Mouse (Mus musculus): ENCODE measurements around the gene Pank3.
A peak's percentile ranks its signal among the peaks of the same experiment; 100 is the strongest.
"Not testable (repeated sequence)": the region's sequence is repeated elsewhere in the genome, so short reads cannot be mapped to it uniquely, and the experiment has no call there.

Gene Pank3

DNA sequence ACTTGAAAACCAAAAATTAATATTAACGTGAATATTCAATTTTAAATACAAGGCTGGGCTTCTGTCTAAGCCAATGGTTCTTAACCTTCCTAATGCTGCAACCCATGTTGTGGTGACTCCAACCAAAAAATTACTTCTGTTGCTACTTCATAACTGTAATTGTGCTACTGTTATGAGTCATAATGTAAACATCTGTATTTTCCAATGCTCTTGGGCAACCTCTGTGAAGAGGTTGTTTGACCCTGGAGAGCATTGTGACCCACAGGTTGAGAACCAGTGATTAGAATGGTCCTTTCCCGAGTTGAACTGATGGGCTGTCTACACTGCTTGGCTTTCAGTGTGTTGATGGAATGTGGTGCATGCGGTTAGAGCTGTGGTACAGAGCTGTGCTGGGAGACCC is 7.2 kb downstream of the Pank3 start:
- peak; percentile 28 for DNase-seq (ENCODE audit: low read depth)

GRCm38 (mm10) chr11:35780336-35780735 is 11.1 kb downstream of the Pank3 start:
- no peak for DNase-seq (ENCODE audit: low read depth)

GRCm38 (mm10) chr11:35782444-35782843 is 13.2 kb downstream of the Pank3 start:
- no peak for DNase-seq (ENCODE audit: low read depth)

DNA sequence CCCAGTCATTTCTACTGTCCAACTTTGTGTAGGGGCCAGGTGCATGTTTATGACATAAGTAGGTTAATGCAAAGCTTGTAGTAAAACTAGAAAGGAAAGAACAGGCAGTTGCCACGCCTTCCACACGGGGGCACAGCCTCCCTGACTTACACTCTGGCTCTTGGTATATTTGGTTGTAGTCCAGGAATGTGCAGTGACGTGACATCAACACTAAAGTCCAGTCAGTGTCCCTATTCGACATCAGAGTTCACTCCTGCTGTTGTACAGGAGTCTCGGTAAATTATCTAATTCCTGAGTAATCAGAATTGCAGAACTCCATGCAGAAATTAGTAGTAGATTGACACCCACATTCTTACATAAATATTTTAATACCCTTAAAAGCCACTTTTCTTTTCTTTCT is 13.8 kb downstream of the Pank3 start:
- no peak for DNase-seq (ENCODE audit: low read depth)

- no peak for DNase-seq (ENCODE audit: low read depth)
These were observed 14.7 kb downstream of the Pank3 start for GRCm38 (mm10) chr11:35784002-35784401.

GRCm38 (mm10) chr11:35784537-35784936 is 15.3 kb downstream of the Pank3 start:
- no peak for DNase-seq (ENCODE audit: low read depth)

GRCm38 (mm10) chr11:35788443-35788842 is 19.2 kb downstream of the Pank3 start:
- no peak for DNase-seq (ENCODE audit: low read depth)

GRCm38 (mm10) chr11:35792800-35793199 is 23.5 kb downstream of the Pank3 start:
- not testable (repeated sequence) for DNase-seq (ENCODE audit: low read depth)

- DNase-seq (ENCODE audit: low read depth) = peak; percentile 10
These were observed 28.6 kb downstream of the Pank3 start for GRCm38 (mm10) chr11:35797751-35798494.

GRCm38 (mm10) chr11:35798495-35798820 is 29.2 kb downstream of the Pank3 start:
- DNase-seq (ENCODE audit: low read depth) = no peak

DNA sequence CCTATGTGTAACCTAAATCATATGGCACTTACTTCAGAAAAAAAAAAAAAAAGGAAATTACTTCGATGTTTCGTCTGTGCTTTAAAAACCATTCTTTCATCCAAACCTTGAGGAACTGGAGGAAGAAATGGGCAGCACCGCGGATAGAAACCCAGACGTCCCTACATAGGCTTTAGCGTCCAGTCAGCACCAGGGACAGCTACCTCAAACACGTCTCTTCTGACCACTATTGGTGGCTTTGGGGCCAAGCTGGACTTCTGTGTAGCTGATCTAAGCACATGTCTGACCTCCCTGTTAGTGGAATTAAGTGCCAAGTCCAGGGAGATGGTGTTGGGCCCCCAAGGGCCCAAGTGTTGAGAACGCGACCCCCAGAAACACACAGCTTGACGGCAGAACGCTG is 29.6 kb downstream of the Pank3 start, which contains the start of gene Fbll1:
Gene Fbll1 (minus strand): TSS at position 11 of the 400 bp plus-strand sequence.
- DNase-seq (ENCODE audit: low read depth) = peak; percentile 44

GRCm38 (mm10) chr11:35801332-35801731 is 32.0 kb downstream of the Pank3 start:
- no peak for DNase-seq (ENCODE audit: low read depth)

- DNase-seq (ENCODE audit: low read depth) = no peak
These were observed 42.2 kb downstream of the Pank3 start for GRCm38 (mm10) chr11:35811458-35811857.

DNA sequence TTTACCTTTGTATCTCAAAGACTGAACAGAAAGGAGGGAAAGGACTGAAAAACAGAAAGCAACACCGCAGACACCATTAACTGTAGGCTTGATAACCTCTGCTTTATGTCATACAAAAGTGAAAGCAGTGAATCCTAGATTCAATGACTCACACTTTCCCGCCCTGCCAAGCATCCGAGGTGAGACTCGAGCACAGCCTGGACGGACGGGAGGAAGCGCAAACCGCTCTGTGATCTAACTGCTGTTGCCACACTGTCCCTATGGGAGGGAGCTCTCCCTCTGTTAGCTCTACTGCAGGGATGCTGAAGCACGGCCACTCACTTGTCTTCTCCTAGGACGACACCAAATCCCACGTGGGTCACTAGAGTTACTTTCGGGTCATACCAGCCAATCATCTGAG is 47.0 kb downstream of the Pank3 start:
- no peak for DNase-seq (ENCODE audit: low read depth)

DNA sequence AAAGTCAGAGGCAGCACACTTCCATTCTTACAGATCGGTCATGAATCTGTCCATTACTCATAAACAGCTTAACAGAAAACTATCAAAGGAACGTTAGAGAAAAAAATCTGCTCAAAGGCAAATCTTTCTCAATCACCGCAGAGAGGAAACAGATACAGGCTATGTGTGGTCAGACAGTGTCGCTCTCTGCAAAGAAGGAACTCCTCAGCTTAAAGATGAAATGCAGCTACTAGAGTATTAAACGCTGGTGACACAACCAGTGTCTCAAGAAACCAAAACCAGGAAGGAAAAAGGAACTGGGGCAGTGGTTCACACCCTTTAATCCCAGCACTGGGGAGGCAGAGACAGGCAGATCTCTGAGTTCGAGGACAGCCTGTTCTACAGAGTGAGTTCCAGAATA is 58.4 kb downstream of the Pank3 start:
- DNase-seq (ENCODE audit: low read depth) = no peak

DNA sequence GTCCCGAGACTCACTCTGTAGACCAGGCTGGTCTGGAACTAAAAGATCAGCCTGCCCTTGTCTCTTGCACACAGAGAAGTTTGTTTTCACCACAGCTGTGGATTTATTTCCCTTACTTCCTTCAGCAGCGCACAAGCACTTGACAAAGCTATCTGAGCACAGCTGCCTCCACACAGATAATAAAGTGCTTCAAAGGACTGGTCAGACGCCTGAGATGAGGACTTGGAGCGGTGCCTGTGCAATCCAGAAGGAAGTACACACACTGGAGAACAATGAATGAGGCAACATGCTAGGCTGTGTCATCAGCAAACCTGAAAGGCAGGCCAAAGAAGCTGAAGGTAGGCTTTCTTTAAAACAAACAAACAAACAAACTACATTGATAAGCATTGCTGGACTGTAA is 62.9 kb downstream of the Pank3 start:
- no peak for DNase-seq (ENCODE audit: low read depth)

- DNase-seq (ENCODE audit: low read depth) = no peak
These were observed 64.0 kb downstream of the Pank3 start for GRCm38 (mm10) chr11:35833270-35833669.

DNA sequence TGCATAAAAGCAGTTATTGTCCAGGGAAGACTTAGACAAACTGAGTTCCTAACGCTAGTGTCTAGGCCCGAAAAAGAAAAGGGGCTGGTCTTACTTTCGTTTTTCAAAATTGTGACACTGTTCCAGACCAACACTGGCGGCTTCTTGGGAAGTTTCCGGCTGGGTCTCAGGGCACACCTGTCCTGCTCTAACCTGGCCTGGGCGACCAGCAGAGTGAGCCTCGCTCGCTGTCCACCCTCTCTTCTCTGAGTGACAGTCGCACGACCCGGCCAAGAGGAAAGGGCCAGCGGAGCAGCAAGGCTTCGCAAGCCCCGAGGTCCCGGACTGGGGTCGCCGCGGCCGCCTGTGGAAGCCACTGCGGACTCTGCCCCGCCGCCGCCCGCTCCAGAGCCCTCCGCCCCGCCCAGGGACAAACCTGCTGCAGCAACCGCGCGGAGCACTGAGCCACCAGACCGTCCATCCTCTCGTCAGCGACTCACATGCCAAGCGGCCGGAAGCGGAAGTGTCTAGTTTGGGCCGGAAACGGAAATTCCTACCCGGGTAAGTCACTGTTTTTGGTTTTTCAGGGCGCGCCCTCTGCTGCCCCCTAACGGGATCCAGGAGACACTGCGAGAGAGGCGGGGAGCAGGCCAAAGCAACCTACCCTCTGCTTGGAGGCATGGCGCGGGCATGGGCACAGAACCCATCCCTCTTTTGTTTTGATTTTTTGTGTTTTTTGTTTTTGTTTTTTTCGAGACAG is 64.9 kb downstream of the Pank3 start, which contains the start of gene Rars:
Gene Rars (minus strand): TSS at position 485 of the 739 bp plus-strand sequence.
- peak; percentile 98 for DNase-seq (ENCODE audit: low read depth)

GRCm38 (mm10) chr11:35837156-35838126 is 68.2 kb downstream of the Pank3 start:
- DNase-seq (ENCODE audit: low read depth) = peak; percentile 31

GRCm38 (mm10) chr11:35838345-35839338 is 69.4 kb downstream of the Pank3 start:
- DNase-seq (ENCODE audit: low read depth) = peak; percentile 89

DNA sequence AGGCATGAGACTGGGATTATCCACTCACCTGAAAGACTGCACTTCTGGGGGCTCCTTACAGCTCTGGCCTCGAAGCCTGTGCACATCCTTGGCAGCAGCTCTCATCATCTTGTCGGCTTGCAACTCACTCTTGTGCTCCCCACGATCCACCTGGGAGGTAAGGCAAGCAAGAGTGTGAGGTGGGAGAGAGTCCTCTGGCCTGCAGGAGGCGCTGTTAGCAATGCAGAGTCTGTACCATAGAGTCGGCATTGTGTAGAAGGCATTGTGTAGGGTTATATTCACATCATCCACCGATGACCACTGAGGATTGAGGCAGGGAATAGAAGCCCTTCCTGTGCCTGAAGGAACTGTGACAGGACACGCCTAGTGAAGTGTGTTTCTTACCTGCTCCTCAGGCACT is 71.0 kb downstream of the Pank3 start:
- peak; percentile 63 for DNase-seq (ENCODE audit: low read depth)

Measured in induced T-regulatory cell, adult 2 months (primary cell).